Mouse (Mus musculus): ENCODE data around the gene Plekhh3.
"Not testable (repeated sequence)": the region's sequence is repeated elsewhere in the genome, so short reads cannot be mapped to it uniquely, and the experiment has no call there.

Gene Plekhh3

DNA sequence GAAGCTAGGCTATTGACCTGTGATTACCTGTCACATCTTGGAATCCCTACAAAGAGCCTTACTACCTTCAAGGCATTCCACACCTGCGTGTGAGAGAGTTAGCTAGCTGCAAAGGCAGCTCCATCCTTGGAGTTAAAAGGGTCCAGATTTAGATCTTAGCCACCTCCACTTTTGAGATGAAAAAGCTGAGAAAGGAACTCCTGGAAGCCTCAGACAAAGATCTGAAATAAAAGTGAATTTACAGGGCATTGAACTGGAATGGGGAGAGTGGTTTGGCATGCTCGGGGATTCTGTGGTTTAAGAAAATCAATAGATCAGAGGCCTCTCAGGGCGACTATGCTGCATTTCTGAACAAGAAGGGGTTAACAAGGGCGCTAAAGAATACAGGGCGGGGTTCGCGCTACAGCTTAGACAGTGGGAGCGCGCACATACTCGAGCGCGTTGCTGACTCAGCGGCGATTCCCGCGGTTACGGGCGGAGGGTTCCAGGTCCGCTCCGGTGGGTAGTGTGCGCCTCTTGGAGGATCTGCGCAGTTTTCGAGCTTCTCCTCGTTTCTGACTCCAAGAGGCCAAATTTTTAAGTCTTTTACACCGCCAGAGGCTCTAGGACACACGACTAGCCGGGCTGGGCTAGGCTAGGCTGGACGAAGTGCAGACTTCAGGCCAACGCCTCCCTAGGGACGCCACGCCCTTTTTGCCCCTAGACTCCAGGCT is 726 bp upstream of the Plekhh3 start:
- DNase-seq (ENCODE audit: low spot score), result peak; percentile 73

DNA sequence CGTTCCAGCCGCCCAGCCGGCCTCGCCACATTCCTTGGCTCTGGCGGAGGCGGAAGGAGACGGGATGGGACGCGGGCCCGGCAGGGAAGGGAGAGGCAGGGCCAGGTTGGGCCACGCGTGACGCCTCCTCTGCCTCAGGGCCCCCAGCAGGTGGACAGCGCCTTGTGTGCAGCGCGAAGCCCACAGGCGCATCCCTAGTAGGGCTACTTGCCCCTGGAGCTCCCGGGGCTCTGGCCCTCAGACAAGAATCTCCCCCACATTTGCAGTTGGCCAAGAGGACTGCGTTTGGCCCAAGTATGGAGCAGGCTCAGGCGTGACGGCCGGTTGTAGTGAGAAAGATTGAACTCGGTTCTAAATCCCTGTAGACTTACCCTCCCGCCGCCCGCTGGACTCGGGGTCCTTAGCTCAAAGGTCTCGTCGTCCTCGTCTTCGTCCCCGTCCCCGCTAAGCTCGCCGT is 769 bp downstream of the Plekhh3 start, which contains the start of gene Cntnap1:
TSS of gene Cntnap1 (plus strand) at position 170 of the 457 bp plus-strand sequence.
- no peak for DNase-seq (ENCODE audit: low spot score)

DNA sequence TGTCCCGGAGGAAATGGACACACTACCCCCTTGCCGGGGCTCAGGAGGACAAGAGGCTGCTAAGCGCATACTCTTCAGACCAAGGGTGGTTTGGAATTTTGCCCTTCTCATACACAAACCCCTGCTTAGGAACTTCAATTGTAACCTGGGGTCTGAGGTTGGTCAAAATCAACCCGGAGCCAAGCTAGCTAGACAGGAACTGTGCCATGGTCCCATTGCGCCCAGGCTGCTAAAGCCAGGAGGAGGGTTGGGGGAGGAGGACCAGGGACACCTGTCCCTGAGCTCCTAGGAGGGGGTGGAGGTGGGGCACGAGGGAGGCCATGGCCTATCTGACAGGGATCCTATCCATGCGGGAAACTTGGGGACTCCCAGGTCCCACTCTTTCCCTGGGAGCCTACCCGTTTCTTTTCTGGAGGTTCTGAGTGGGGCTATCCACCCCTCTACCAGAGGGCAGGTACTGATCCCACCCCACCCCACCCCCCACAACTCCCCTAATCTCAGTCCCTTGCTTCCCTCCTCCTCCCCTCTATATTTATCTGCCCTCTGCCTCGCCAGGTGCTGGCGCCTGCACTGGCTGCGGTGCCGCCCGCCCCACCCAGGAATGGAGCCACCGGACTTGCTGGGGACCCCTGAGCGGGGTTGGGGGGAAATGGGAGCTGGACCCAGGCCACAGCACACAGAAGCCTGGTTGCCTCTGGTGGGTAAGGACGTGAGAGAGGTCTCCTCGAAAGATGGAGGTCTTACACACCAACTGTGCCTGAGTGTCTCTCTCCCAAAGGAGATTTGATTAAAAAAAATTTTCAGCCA is 1.6 kb downstream of the Plekhh3 start:
- no peak for DNase-seq (ENCODE audit: low spot score)

DNA sequence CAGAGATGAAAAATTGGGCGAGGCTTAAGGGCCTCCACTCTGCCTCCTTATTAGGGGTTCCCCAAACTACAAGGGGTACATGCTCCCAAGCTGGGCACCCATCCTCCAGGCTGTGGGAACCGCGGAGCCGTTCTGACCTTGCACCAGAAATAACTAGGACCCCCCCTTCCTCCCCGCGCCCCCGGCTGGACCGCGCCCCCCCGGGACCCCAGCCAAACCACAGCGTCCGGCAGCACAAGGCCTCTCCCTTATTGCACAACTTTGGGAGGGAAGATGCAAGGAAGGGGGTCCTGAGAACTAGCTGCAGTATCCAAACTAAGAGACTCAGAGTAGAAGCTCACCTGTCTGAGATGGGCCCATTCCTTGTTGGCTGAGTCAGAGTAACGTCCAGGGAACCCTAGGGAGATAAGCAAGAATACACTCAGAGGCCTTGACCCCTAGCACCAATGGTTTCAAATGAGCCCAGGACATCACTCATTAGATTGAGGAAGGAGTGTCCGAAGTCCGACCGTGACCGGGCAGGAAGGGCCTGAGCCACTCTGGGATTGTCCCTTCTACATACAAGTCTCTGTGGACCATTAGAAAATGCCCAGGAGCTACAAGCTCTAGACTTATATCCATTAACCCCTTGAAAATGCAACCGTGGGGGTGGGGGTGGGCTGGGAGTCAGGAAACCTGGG is 2.7 kb downstream of the Plekhh3 start:
- DNase-seq (ENCODE audit: low spot score), result no peak

DNA sequence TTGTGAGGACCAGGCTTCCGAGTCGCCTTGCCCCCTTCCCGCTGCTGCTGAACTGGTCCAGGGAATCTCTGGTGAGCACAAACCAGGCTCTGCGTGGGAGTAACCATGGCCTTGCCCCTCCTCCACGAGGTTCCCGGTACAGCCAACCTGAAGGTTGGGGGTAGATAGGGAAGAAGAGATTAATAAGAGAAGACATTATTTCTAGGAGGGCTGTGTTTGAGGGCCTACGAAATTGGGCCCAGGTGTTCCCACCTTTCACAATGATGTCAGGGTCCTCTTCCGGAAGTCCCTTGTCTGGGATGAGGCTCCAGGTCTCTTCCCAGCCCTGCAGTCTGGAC is 3.2 kb downstream of the Plekhh3 start:
- no peak for DNase-seq (ENCODE audit: low spot score)

DNA sequence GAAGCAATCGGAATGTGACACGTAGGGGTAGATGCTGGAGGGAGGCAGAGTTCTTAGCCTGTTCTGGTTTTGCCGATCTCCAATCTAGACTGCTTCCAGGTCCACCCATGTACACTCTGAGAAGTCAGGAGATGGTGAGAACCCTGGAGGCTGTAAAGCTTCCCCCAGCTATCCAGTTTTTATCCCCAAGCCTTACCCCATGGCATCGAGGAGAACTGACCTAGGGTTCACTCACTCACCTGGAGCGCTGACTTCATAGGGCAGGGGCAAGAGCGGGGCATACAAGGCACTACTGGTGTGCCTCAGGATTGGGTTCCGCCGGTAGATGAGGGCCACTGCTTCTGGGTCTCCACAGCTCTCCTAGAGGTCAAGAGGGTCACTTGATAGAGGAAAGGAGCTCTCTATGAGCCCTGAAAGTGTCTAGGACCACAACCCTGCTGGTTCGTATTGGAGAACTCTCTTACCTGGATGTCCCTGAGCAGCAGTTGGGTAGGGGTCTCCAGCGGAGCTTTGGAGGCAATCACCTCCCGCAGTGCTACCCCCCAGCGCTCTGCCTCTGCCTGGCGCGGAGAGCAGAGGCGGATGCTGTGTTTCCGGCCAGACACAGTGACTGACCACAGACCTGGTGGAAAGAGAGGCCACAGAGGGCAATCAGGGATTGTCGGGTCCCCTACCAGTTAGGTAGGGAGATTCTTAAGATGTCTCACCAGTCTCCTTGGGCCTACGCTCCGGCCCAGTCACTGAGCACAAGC is 3.8 kb downstream of the Plekhh3 start:
- DNase-seq (ENCODE audit: low spot score), result no peak

DNA sequence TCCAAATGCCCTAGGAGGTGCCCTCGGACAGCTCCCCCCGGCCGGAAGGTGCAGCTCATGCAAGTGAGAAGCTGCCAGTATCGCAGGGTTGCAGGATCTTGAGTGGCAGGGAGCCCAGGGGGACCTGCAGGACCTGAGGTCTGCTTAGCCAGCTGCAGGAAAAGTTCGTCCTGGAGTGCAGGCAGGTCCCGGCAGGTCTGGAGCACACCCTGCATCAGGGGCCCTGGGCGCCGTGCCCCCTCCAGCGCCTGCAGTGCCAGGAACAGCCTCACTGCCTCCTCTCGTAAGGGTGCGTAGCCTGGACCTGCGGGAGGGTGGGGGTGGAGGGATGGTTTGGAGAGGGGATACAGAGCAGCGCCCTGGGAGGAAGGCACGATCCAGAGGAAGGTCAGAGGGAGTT is 4.8 kb downstream of the Plekhh3 start:
- DNase-seq (ENCODE audit: low spot score), result no peak

DNA sequence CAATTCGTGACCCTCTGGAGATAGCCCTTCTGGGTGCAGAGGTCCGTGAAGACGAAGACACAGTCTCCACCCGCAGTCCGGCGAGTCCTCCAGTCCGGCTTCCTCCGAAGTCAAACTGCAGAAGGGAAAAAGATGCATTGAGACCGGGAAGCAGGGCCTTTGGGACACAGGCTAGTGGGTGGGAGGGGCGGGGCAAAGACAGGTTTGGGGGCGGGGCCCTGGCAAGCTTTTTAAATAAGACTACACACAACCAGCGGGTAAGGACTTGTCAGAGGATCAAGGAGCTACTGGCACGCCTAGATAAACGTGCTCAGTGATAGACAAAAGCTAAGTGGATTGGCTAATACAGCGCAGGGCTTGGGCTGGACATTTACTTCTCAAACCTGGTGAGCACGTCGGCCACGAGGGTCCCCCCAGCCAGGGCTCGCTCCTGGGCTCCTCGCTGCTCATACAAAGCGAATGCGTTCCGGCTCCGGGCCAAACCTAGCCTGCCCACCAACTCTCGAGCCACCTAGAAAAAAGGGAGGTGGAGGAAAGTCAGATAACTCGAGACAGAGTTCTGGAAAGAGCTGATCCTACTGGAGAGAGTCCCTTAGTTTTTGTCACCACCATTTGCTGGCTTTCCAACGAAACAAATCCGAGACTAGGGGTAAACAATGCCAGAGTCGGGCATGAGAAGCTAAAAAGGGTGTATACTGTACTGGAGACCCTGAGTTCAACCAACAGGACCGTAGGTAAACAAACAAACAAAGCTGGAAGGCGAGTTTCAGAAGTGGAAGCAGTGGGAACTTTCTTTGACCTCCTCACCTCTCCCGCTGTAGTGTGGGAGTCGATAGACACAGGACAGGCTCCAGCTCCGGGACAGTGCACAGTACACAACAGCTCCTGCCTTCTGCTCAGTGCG is 6.2 kb downstream of the Plekhh3 start:
- DNase-seq (ENCODE audit: low spot score), result no peak

DNA sequence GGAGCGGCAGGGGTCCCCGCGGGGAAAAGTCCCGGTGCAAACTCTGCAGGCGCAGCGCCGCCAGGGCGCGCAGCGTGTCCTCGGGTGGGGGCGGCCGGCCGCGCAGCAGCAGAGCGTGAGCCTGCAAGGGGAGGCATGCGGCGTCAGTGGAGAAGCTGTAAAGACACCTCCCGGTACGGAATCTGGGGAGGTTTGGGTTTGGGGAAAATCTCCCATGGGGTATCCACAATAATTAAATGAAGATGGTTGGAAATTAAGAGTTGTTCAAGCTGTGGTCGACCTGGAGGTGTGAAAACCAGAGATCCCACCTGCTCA is 6.8 kb downstream of the Plekhh3 start:
- DNase-seq (ENCODE audit: low spot score), result no peak

DNA sequence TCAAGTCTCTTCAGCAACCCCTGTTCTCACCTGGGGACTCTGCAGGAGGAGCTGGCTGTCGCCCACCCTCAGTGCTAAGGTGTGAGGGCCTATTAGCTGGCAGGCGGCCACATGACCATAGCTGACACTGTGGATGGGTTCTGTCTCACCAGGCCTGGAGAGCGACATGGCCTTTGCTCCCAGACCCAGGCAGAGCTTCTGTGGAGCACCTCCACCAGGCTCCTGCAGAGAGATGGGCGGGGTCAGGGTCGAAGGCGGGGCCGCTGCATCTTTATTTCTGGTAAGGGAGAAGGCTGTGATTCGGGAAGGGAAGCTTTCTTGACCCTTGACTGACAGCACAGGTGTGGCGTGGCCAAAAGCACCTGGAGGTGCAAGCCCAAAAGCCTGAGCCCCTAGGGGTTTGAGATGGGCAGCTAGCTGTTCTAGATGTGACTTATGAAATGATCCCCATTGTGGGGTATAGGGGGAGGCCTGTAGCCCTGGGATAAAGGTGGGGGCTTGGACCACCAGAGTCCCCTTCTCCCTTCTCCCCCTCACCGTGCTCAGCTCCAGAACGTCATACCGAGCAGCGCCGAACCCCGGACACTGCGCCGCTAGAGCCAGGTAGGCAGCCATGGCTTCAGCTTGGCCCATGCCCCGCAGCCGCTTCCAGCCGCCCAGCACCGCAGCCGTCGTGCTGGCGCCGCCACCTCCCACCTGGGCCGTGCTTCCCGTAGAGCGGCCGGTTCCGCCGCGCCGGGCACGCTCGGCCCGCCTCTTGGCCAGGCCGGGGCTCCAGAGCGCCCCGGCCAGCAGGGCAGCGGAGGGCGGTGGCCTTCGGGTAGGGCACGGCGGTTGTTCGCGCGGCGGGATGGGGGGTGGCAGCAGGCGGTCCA is 7.4 kb downstream of the Plekhh3 start:
- DNase-seq (ENCODE audit: low spot score), result no peak

DNA sequence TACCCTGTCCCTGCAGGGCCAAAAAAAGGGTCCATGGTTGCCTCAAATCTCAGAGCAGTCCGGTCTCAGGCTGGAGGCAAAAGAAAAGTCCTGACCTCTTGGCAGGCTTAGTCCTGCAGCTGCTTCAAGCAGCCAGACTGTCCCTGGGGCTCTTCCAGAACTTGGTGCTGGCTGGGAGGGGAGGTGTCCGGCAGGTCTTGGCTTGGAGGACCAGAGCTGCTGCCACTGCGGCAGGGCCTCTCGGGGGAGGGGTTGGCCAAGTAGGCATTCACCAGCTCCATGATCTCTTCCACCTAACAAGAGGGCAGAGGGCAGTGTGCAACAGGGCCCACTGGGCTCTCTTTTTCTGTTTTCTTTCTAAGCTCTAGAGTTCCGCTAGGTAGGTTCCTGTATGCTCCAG is 8.4 kb downstream of the Plekhh3 start:
- no peak for DNase-seq (ENCODE audit: low spot score)

DNA sequence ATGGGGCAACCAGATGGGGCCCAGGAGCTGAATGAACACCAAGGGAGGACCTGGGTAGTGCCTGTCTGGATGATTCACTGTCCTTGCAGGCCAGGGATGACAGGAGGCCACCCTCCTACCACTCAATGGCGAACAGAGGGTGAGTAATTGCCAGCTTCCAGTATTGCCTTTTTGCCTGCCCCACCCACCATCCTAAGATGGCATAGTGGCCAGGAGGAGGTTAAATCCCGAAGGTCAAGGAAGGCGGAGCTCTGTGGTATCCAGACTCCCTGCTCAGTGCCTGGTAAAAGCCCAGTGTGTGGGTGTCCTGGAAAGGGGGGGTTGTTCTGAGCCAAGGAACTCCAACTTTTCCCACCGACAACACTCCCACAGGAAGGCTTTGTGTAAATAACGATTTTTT is 8.8 kb downstream of the Plekhh3 start:
- no peak for DNase-seq (ENCODE audit: low spot score)

DNA sequence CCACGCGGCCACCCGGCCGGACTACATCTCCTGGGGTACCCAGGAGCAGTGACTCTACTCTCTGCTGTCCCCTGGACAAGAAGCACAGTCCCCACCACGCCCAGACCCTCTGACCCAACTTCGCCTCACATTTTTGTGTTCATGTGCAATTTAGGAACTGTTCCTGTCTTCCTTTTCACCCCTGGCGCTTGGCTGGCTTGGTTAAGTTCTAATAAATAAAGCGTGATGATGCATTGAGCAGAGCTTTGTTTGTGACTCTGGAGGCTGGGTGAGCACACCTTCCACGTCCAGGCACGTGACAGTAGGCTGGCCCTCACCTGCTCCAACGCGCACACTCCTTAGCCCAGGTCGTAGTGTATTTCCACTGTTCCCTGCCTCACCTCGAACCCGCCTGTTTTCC is 9.6 kb downstream of the Plekhh3 start:
- no peak for DNase-seq (ENCODE audit: low spot score)

DNA sequence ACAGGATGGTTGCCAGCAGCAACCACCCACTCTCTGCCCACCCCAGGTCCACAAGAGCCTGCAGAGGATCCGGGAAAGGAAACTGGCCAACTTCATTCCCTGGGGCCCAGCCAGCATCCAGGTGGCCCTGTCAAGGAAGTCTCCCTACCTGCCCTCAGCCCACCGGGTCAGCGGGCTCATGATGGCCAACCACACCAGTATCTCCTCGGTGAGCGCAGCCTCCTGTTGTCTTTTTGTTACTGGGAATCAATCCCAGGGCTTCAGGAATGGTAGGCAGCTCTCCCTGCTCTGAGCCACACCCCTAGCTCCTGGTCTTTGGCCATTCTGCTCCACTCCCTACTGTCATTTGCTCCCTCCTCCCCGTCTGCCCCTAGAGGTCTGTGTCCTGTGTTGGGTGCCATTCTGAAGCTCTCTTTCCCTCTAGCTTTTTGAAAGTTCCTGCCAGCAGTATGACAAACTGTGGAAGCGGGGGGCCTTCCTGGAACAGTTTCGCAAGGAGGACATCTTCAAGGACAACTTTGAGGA is 10.1 kb downstream of the Plekhh3 start:
- not testable (repeated sequence) for DNase-seq (ENCODE audit: low spot score)

DNA sequence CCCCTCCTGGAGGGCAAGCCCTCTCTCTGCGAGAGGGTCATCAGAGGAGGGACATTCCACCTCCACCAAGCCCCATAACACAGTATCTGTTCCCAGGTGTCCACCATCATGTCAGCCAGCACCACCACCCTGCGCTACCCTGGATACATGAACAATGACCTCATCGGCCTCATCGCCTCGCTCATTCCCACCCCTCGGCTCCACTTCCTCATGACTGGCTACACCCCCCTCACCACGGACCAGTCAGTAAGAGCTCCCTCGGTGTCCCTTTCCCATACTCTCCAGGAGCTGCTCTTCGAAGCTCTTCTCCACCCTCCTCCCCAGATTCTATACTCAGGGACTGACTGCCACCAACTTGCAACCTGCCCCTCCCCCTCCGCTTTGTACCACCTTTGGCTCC is 11.0 kb downstream of the Plekhh3 start:
- DNase-seq (ENCODE audit: low spot score), result not testable (repeated sequence)

DNA sequence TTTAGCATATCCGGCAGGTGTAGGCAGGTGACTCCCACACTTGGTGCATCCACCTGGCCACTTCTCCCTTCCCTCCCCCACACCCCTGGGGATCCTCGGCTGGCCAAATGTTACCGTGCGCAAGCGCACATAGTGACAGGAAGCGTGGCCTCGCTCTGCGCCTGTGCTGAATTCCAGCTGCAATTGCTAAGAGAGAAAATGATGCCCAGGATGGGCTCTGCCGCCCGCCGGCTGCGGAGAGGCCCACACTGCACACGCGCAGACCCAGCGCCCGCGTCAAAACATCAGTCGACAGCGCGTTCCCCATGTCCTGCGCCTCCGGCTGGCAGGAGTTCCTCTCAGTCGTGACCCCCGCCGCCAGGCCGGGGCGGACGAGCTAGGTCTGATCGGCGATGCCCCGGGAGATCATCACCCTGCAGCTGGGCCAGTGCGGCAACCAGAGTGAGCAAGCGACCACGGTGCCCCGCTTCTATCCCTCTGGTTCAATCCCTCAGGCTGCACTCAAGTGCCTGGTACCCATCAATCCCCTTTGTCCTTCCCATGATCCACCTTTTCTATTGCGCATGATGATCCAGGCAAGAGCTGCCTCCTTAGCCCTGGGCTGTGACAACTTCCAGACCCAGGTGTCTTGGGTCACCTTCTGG is 15.3 kb downstream of the Plekhh3 start, which contains the start of gene Tubg2:
TSS of gene Tubg2 (plus strand) at position 180 of the 644 bp plus-strand sequence.
- DNase-seq (ENCODE audit: low spot score), result peak; percentile 76

DNA sequence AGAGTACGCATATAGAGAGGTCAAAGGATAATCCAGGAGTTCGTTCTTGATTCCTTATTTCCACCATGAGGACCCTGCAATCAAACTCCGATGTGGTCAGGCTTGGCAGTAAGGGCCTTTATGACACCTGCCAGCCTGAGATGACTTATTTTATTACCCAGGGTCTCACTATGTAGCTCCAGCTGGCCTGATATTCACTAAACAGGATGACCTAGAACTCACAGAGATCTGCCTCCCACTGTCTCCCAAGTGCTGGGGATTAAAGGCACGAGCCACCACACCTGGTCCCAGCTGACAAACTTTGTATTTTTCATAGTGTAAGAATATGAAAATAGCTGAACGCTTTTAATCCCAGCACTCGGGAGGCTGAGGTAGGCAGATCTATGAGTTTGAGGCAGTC is 16.0 kb downstream of the Plekhh3 start:
- no peak for DNase-seq (ENCODE audit: low spot score)

DNA sequence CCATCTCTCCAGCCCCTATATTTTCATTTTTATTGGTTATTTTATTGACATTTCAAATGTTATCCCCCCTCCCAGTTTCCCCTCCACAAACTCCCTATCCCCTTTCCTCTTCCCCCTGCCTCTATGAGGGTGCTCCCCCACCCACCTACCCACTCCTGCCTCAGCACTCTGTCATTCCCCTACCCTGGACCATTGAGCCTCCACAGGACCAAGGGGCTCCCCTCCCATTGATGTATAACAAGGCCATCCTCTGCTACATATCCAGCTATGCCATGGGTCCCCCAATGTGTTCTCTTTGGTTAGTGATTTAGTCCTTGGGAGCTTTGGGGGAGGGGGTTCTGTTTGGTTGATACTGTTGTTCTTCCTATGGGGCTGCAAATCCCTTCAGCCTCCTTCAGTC is 16.5 kb downstream of the Plekhh3 start:
- DNase-seq (ENCODE audit: low spot score), result no peak

DNA sequence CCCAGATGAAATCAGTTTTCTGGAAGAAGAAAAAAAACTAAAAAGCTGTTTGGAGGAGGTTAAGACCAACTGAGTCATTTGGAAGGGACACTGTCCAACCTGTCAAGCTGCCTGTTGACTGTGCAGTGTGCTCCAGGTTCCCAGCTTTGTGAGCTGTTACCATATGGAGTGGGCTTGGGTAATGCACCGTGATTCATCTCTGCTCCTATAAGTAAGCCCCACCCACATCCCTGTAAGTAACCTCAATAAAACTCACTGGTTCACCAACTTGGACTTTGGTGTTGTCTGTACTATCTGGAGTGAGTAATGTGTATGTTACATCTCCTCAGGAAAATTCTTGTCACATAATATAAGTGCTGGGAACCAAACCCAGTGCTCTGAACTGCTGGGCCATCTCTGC is 18.3 kb downstream of the Plekhh3 start:
- no peak for DNase-seq (ENCODE audit: low spot score)

DNA sequence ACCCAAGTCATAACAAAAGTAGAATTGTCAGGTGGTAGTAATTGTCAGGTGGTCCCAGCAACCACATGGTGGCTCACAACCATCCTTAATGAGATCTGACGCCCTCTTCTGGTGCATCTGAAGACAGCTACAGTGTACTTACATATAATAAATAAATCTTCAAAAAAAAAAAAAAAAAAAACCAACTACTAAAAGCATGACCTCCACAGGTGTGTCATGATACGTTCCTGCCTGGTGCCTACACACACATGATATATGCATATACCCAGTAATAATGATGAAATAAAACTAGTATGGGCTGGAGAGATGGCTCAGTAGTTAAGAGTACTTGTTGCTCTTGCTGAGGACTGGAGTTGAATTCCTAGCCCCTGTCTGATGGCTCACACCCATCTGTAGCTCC is 20.1 kb downstream of the Plekhh3 start:
- DNase-seq (ENCODE audit: low spot score), result no peak
